Comparison of ENCODE assay signal across 21 mouse cellular contexts in genomic region chr17:26865156-26865555, GRCm38 (mm10). TPM values are rescaled to one million over a fixed set of nuclear protein-coding genes. Genes with fewer than 3 reads are reported as not detected.
"Had no signal": no experiment of that assay in that cellular context is flagged by ENCODE, and none has a peak within 500 bp of the region (broad histone marks: within the 10 kb centered on the region; RNA-seq: fewer than 3 reads in every experiment).

No protein-coding gene starts in this region.

- ATAC-seq: midbrain, embryonic 13.5 days had no signal

- H3K4me1 ChIP-seq: limb, embryonic 10.5 days; liver, embryonic 15.5 days; midbrain, embryonic 13.5 days; neural tube, embryonic 15.5 days had no signal

- H3K9me3 ChIP-seq: kidney, embryonic 15.5 days; limb, embryonic 10.5 days; liver, embryonic 15.5 days; midbrain, embryonic 13.5 days; neural tube, embryonic 15.5 days had no signal

- H3K4me2 ChIP-seq: kidney, embryonic 15.5 days; liver, embryonic 11.5 days; liver, embryonic 15.5 days; midbrain, embryonic 13.5 days; neural tube, embryonic 15.5 days had no signal

- H3K9ac ChIP-seq: kidney, embryonic 15.5 days; liver, embryonic 15.5 days; midbrain, embryonic 13.5 days; neural tube, embryonic 15.5 days had no signal

- H3K27ac ChIP-seq: kidney, embryonic 15.5 days; limb, embryonic 10.5 days; liver, embryonic 15.5 days; macrophage; midbrain, embryonic 13.5 days; neural tube, embryonic 15.5 days had no signal

- H3K4me3 ChIP-seq: kidney, embryonic 15.5 days; limb, embryonic 10.5 days; liver, embryonic 15.5 days; midbrain, embryonic 13.5 days; myocyte; neural tube, embryonic 15.5 days had no signal

- H3K36me3 ChIP-seq: kidney, embryonic 15.5 days; limb, embryonic 10.5 days; liver, embryonic 15.5 days; midbrain, embryonic 13.5 days; neural tube, embryonic 15.5 days had no signal

- DNase-seq: kidney, postnatal 14 days; lung, adult 2 months; lung, postnatal 14 days; right cerebral cortex, adult 18-20 months; right cerebral cortex, postnatal 25 days; thymus, postnatal 4 days had no signal

RNA-seq across cellular contexts. Expression of gene Nkx2-5, which starts 20.3 kb away (rescaled TPM):
- total RNA-seq: layer of hippocampus, adult 8-10 months; layer of hippocampus, postnatal 14 days; left cerebral cortex, adult 18-20 months; left cerebral cortex, postnatal 10 days; megakaryocyte-erythroid progenitor cell, adult 5-6 weeks had no signal
- polyA plus RNA-seq: kidney, embryonic 15.5 days; large intestine, adult 2 months; macrophage; midbrain, embryonic 13.5 days; neural tube, embryonic 11.5 days; neural tube, embryonic 15.5 days had no signal
